Mouse (Mus musculus) liver, adult 2 months (tissue): Measurements from ENCODE around the gene Slc22a20.

Experiments
- CTCF ChIP-seq: fragments of 200-500 bp; IDR thresholded peaks from 2 replicates; pipeline ENCODE4 v1.5.1; 2011; ENCODE audit warnings: low read depth, low read length, control low read depth
- POLR2A ChIP-seq: fragments of 200-500 bp; IDR thresholded peaks from 2 replicates; pipeline ENCODE4 v1.6.1; 2011; ENCODE audit warnings: low read length, control low read depth; ENCODE audit not compliant: insufficient read depth; ENCODE audit errors: extremely low read depth

DNA sequence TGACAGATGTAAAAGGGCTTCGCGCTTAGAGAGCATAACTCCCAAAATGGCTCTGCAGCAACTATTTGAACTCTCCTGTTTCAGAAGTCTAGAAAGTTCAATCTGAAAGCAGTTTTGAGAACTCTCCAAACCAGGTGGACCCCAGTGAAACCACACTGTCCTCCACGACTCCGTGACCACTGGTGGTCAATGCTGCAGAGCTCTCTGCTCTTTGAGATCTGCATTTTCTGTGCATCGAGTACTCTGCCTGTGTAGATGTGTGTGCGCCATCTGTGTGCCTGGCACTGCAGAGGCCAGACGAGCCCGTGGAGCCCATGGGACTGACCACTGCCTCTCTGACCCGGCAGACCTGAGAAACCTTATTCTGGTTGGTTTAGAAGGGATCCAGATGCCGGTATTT is 31.0 kb downstream of the Slc22a20 start:
- TF ChIP-seq POLR2A: no peak
- TF ChIP-seq CTCF: no peak
